Mouse (Mus musculus): Measurements from ENCODE around the gene Macf1. TPM values are rescaled to one million over a fixed set of nuclear protein-coding genes. Genes with fewer than 3 reads are reported as not detected.
A peak's percentile ranks its signal among the peaks of the same experiment; 100 is the strongest.

Gene Macf1
- polyA plus RNA-seq, 1 experiment from 2014 or later, result 35.3 TPM

- no peak overlapping the region for H3K4me3 ChIP-seq (replicated peaks; ENCODE audit: low read length)
- H3K27ac ChIP-seq (ENCODE audit: low read length), result no peak overlapping the region
- 0 out of 2 replicates have a peak, but pooled peaks cover 3% of the 10 kb centered on the region for H3K36me3 ChIP-seq (ENCODE audit: control insufficient read depth, insufficient read depth, low read length)
- ATAC-seq (ENCODE audit: insufficient read depth, low FRiP score), result no peak
- no peaks in the 10 kb centered on the region for H3K27me3 ChIP-seq (ENCODE audit: control insufficient read depth, insufficient read depth, low read length)
- H3K9me3 ChIP-seq (replicated peaks; ENCODE audit: control insufficient read depth, low read length), result peaks cover 5% of the 10 kb centered on the region; the same call in 1 of the 2 replicates
- no peak overlapping the region for H3K9ac ChIP-seq (ENCODE audit: low read length)
- 64% methylated on average over 1 of the region's 1 CpGs for WGBS
- H3K4me1 ChIP-seq (ENCODE audit: control insufficient read depth, insufficient read depth, low read length), result peaks cover 8% of the 10 kb centered on the region; the same call in 1 of the 2 replicates
- H3K4me2 ChIP-seq (ENCODE audit: low read depth, low read length), result no peak overlapping the region
Measured at GRCm38 (mm10) chr4:123605309-123605708, 78.9 kb downstream of the Macf1 start.

DNA sequence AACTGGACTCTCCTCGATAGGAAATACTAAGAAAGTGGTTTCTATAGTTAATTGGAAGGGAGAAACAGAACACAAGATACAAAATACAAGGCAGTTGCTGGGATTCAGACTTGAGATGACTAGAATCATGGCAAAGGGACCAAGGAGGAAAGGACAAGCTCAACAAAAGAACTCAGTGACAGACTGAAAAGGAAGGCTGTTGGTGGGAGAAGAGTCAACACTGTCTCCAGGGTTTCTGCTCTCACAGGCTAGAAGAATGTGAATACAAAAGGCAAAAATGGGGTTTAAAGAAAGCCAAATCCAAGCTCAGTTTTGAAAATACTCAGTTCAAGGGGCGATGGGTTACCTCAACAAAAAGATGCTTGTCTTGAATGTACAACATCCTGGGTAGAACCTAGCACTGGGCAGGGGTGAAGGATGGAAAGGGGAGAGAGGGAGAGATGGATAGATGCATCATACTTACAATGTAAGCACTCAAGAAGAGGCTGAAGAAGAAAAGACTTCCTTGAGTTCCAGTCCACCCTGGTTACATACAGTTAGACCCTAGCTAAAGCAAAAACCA, 81.4 kb downstream of the Macf1 start:
- Histone ChIP-seq H3K4me2 (ENCODE audit: low read depth, low read length) (no peak overlapping the region), H3K4me1 (ENCODE audit: control insufficient read depth, insufficient read depth, low read length) (peaks cover 11% of the 10 kb centered on the region; the same call in 1 of the 2 replicates), H3K27me3 (ENCODE audit: control insufficient read depth, insufficient read depth, low read length) (no peaks in the 10 kb centered on the region), H3K36me3 (ENCODE audit: control insufficient read depth, insufficient read depth, low read length) (0 out of 2 replicates have a peak, but pooled peaks cover 3% of the 10 kb centered on the region), H3K27ac (ENCODE audit: low read length) (no peak overlapping the region), H3K4me3 (replicated peaks; ENCODE audit: low read length) (no peak overlapping the region), H3K9me3 (replicated peaks; ENCODE audit: control insufficient read depth, low read length) (peaks cover 5% of the 10 kb centered on the region; the same call in 1 of the 2 replicates), H3K9ac (ENCODE audit: low read length) (no peak overlapping the region)
- no peak for ATAC-seq (ENCODE audit: insufficient read depth, low FRiP score)
- WGBS, result 87% methylated on average over 2 of the region's 2 CpGs

GRCm38 (mm10) chr4:123601036-123601435, 83.1 kb downstream of the Macf1 start:
- H3K4me1 ChIP-seq (ENCODE audit: control insufficient read depth, insufficient read depth, low read length), result peaks cover 9% of the 10 kb centered on the region; the same call in 1 of the 2 replicates
- no peak overlapping the region for H3K27ac ChIP-seq (ENCODE audit: low read length)
- H3K9me3 ChIP-seq (replicated peaks; ENCODE audit: control insufficient read depth, low read length), result no peaks in the 10 kb centered on the region
- no peak for ATAC-seq (ENCODE audit: insufficient read depth, low FRiP score)
- no peak overlapping the region for H3K9ac ChIP-seq (ENCODE audit: low read length)
- H3K4me2 ChIP-seq (ENCODE audit: low read depth, low read length), result no peak overlapping the region
- H3K36me3 ChIP-seq (ENCODE audit: control insufficient read depth, insufficient read depth, low read length), result no peaks in the 10 kb centered on the region
- 87% methylated on average over 1 of the region's 1 CpGs for WGBS
- H3K4me3 ChIP-seq (replicated peaks; ENCODE audit: low read length), result no peak overlapping the region
- no peaks in the 10 kb centered on the region for H3K27me3 ChIP-seq (ENCODE audit: control insufficient read depth, insufficient read depth, low read length)

DNA sequence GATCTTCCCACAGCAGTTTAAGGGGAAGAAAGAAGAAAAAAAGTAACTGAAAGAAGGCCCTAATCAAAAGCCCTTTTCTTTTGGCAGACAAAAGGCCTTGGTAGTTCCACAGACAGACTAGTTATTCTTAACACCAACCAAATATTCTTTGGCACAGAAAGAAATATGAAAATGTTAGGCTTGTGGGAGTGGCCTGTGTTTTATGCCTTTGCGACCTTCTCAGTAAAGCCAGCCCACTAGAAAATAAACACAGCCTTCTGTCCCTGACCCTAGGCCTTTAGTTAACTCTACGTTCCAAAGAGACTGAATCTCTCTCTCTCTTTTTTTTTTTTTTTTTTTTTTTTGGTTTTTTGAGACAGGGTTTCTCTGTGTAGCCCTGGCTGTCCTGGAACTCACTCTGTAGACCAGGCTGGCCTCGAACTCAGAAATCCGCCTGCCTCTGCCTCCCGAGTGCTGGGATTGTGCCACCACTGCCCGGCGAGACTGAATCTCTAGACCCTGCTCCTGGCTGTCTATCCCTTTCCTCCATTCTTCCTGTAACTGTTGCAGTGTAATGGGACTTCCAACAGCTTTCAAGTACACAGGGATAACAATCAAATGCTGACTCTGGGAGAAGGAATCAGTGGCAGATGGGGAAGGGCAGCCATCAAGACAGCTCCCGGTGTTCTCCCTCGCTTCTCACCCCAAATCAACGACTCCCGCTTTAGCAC, 85.5 kb downstream of the Macf1 start:
- H3K4me1 ChIP-seq (ENCODE audit: control insufficient read depth, insufficient read depth, low read length), result peaks cover 18% of the 10 kb centered on the region
- no peaks in the 10 kb centered on the region for H3K9me3 ChIP-seq (replicated peaks; ENCODE audit: control insufficient read depth, low read length)
- no peak overlapping the region for H3K4me2 ChIP-seq (ENCODE audit: low read depth, low read length)
- H3K4me3 ChIP-seq (replicated peaks; ENCODE audit: low read length), result no peak overlapping the region
- H3K36me3 ChIP-seq (ENCODE audit: control insufficient read depth, insufficient read depth, low read length), result no peaks in the 10 kb centered on the region
- 66% methylated on average over 11 of the region's 11 CpGs for WGBS
- peak overlapping the region; percentile 32; the same call in 1 of the 2 replicates for H3K27ac ChIP-seq (ENCODE audit: low read length)
- H3K9ac ChIP-seq (ENCODE audit: low read length), result no peak overlapping the region
- no peak for ATAC-seq (ENCODE audit: insufficient read depth, low FRiP score)
- H3K27me3 ChIP-seq (ENCODE audit: control insufficient read depth, insufficient read depth, low read length), result no peaks in the 10 kb centered on the region

DNA sequence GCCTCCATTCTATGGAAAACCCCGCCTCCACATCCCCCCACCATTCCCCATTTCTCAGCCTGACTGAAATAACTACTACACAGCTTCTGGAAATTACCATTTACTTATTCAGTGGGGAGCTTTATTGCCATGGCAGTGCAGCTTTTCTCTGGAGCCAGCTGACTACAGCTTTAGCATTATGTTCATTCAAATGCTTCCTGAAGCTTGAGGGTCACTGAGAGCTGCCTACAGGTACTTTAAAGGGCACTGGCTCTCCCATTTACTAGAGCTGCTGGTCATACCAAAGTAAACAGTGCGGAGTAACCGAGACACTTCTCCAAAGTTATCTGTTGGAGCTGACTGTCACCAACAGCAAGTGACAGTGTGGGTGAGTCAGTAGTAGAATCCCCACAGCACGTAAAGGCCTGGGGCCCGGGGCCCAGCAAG, 89.8 kb downstream of the Macf1 start:
- peaks cover 28% of the 10 kb centered on the region for H3K4me1 ChIP-seq (ENCODE audit: control insufficient read depth, insufficient read depth, low read length)

DNA sequence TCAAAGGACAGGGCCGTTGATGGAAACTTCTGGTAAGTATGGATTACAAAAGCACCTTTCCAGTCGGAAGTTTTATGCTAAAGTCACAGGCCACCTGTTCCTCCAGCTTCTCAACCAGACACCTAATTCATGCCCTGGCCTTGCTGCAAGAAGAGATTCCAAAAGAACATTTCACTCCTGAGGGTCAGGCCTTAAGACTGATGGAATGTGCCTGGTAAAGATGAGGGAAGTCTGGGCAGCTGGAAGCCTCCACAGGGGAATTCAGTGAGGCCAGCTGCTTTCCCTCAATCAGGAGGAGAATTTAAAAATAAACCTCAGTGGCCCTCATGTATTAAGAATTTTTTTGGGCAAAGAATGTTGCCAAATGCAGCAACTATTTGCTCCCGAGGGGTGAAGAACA, 90.5 kb downstream of the Macf1 start:
- H3K9ac ChIP-seq (ENCODE audit: low read length), result no peak overlapping the region; the same call in 1 of the 2 replicates
- ATAC-seq (ENCODE audit: insufficient read depth, low FRiP score), result peak; percentile 38; the same call in 1 of the 2 replicates
- peak overlapping the region; percentile 74 for H3K27ac ChIP-seq (ENCODE audit: low read length)
- 32% methylated on average over 3 of the region's 3 CpGs for WGBS
- peaks cover 35% of the 10 kb centered on the region for H3K4me1 ChIP-seq (ENCODE audit: control insufficient read depth, insufficient read depth, low read length)
- no peak overlapping the region for H3K4me3 ChIP-seq (replicated peaks; ENCODE audit: low read length)
- H3K4me2 ChIP-seq (ENCODE audit: low read depth, low read length), result no peak overlapping the region
- H3K36me3 ChIP-seq (ENCODE audit: control insufficient read depth, insufficient read depth, low read length), result no peaks in the 10 kb centered on the region
- H3K9me3 ChIP-seq (replicated peaks; ENCODE audit: control insufficient read depth, low read length), result no peaks in the 10 kb centered on the region
- H3K27me3 ChIP-seq (ENCODE audit: control insufficient read depth, insufficient read depth, low read length), result no peaks in the 10 kb centered on the region

More for the DNA sequence above, 89.8 kb downstream of the Macf1 start:
- no peaks in the 10 kb centered on the region for H3K9me3 ChIP-seq (replicated peaks; ENCODE audit: control insufficient read depth, low read length)
- no peak for ATAC-seq (ENCODE audit: insufficient read depth, low FRiP score)
- H3K4me3 ChIP-seq (replicated peaks; ENCODE audit: low read length), result no peak overlapping the region
- H3K27me3 ChIP-seq (ENCODE audit: control insufficient read depth, insufficient read depth, low read length), result no peaks in the 10 kb centered on the region
- H3K27ac ChIP-seq (ENCODE audit: low read length), result peak overlapping the region; percentile 74
- H3K4me2 ChIP-seq (ENCODE audit: low read depth, low read length), result no peak overlapping the region
- H3K9ac ChIP-seq (ENCODE audit: low read length), result 0 out of 2 replicates have a peak overlapping the region, but pooled peaks have one; percentile 28
- 48% methylated on average over 5 of the region's 5 CpGs for WGBS
- no peaks in the 10 kb centered on the region for H3K36me3 ChIP-seq (ENCODE audit: control insufficient read depth, insufficient read depth, low read length)

GRCm38 (mm10) chr4:123592046-123592445, 92.1 kb downstream of the Macf1 start:
- Histone ChIP-seq H3K4me2 (ENCODE audit: low read depth, low read length) (no peak overlapping the region), H3K9ac (ENCODE audit: low read length) (no peak overlapping the region), H3K4me1 (ENCODE audit: control insufficient read depth, insufficient read depth, low read length) (peaks cover 37% of the 10 kb centered on the region), H3K9me3 (replicated peaks; ENCODE audit: control insufficient read depth, low read length) (no peaks in the 10 kb centered on the region), H3K27me3 (ENCODE audit: control insufficient read depth, insufficient read depth, low read length) (no peaks in the 10 kb centered on the region), H3K4me3 (replicated peaks; ENCODE audit: low read length) (no peak overlapping the region), H3K27ac (ENCODE audit: low read length) (no peak overlapping the region), H3K36me3 (ENCODE audit: control insufficient read depth, insufficient read depth, low read length) (no peaks in the 10 kb centered on the region)
- 74% methylated on average over 5 of the region's 5 CpGs for WGBS
- no peak for ATAC-seq (ENCODE audit: insufficient read depth, low FRiP score)

DNA sequence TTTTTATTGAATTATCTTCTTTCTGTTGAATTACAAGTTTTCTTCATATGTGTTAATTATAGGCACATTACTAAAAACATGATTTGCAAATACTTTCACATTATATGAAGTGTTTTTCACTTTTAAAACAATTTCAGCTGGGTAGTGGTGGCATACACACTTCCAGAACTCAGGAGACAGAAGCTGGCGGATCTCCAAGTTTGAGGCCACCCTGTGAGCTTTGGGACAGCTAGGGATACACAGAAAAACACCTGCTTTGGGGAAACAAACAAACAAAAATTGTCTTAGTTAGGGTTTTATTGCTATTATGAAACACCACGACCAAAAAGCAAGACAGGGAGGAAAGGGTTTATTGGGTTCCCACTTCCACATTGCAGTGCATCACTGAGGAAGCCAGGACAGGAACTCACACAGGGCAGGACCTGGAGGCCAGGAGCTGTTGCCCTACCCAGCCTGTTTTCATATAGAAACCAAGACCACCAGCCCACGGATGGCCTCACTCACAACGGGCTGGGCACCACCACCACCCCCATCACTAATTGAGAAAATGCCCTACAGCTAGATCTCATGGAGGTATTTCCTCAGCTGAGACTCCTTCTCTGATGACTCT, 93.0 kb downstream of the Macf1 start:
- 75% methylated on average over 4 of the region's 4 CpGs for WGBS
- Histone ChIP-seq H3K36me3 (ENCODE audit: control insufficient read depth, insufficient read depth, low read length) (no peaks in the 10 kb centered on the region), H3K4me3 (replicated peaks; ENCODE audit: low read length) (no peak overlapping the region), H3K4me2 (ENCODE audit: low read depth, low read length) (no peak overlapping the region), H3K4me1 (ENCODE audit: control insufficient read depth, insufficient read depth, low read length) (peaks cover 37% of the 10 kb centered on the region), H3K9ac (ENCODE audit: low read length) (0 out of 2 replicates have a peak overlapping the region, but pooled peaks have one; percentile 10), H3K9me3 (replicated peaks; ENCODE audit: control insufficient read depth, low read length) (no peaks in the 10 kb centered on the region), H3K27ac (ENCODE audit: low read length) (no peak overlapping the region), H3K27me3 (ENCODE audit: control insufficient read depth, insufficient read depth, low read length) (no peaks in the 10 kb centered on the region)
- ATAC-seq (ENCODE audit: insufficient read depth, low FRiP score), result no peak

DNA sequence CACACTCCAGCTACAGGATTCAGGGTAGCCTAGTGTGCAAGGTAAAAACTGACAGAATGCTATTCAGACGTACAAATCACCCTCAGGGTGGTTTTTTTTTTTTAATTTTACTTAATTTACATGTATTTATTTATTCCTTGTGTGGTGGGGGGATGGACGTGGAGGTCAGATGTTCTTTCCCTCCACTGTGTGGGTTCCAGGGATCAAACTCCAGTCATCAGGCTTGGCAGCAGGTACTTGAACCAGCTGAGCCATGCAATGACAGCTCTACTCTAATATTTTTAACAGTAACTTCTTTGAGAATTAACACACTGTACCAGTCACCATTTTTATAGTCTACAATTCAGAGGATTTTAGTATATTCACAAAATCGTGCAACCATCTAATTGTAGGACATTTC, 94.7 kb downstream of the Macf1 start:
- peak overlapping the region; percentile 79 for H3K27ac ChIP-seq (ENCODE audit: low read length)
- H3K9me3 ChIP-seq (replicated peaks; ENCODE audit: control insufficient read depth, low read length), result no peaks in the 10 kb centered on the region
- no peaks in the 10 kb centered on the region for H3K27me3 ChIP-seq (ENCODE audit: control insufficient read depth, insufficient read depth, low read length)
- H3K4me3 ChIP-seq (replicated peaks; ENCODE audit: low read length), result no peak overlapping the region
- no peaks in the 10 kb centered on the region for H3K36me3 ChIP-seq (ENCODE audit: control insufficient read depth, insufficient read depth, low read length)
- H3K4me1 ChIP-seq (ENCODE audit: control insufficient read depth, insufficient read depth, low read length), result peaks cover 37% of the 10 kb centered on the region
- H3K4me2 ChIP-seq (ENCODE audit: low read depth, low read length), result no peak overlapping the region
- H3K9ac ChIP-seq (ENCODE audit: low read length), result no peak overlapping the region
- 78% methylated on average over 3 of the region's 3 CpGs for WGBS
- no peak for ATAC-seq (ENCODE audit: insufficient read depth, low FRiP score)
